Mouse (Mus musculus): Measurements from ENCODE around the gene Tmem95. TPM values are rescaled to one million over a fixed set of nuclear protein-coding genes. Genes with fewer than 3 reads are reported as not detected.

The Tmem95 gene
- total RNA-seq (2012; rRNA removed) (not detected in 2 replicates), total RNA-seq (2014; rRNA removed) (not detected in 2 replicates), polyA plus RNA-seq (2012; ENCODE audit: insufficient read length, low read depth) (not detected in 2 replicates)

GRCm38 (mm10) chr11:69877878-69878277 lies at the start of gene Tmem95:
Gene Tmem95 (minus strand): TSS chr11:69878018.
- H3K9me3 ChIP-seq (replicated peaks; ENCODE audit: low read length): no peaks in the 10 kb centered on the region
- dilution Hi-C loops (cut with MboI; ENCODE audit: extremely low pct_ligation_motif_present, extremely low pct_unique_long_range_greater_than_20kb, low sequenced_read_pairs): no loop called here
- H3K27ac ChIP-seq (ENCODE audit: insufficient read depth, low read depth): no peak within 1 kb of the TSS
- in situ Hi-C loops (cut with MboI; ENCODE audit: low pct_ligation_motif_present, low pct_unique_long_range_greater_than_20kb, low sequenced_read_pairs): loop anchor here (5.0 kb wide), 2 partner anchors 76 to 196 kb away; partner anchors contain the start of genes Fgf11 and Senp3
- no peak for DNase-seq (ENCODE audit: extremely low read depth)
- no peak within 1 kb of the TSS for H3K4me3 ChIP-seq (replicated peaks in 1 of 3; ENCODE audit: low read depth in 2 of 3, low read length in 2 of 3, poor library complexity in 1 of 3)
- TF ChIP-seq USF2 (conservative IDR thresholded peaks at IDR 0.05; ENCODE audit: low read depth, low read length) (no peak), POLR2A (IDR thresholded peaks at IDR 0.05; ENCODE audit: low read depth, low read length) (no peak)
- no peaks in the 10 kb centered on the region for H3K27me3 ChIP-seq (replicated peaks)
- no peak within 1 kb of the TSS for H3K9ac ChIP-seq (ENCODE audit: insufficient read depth, low read depth)
- no peak within 1 kb of the TSS for H3K4me2 ChIP-seq (ENCODE audit: insufficient read depth, low read depth, poor library complexity, severe bottlenecking)
- peaks cover 0 to 28% of the 10 kb centered on the region in 2 experiments for H3K36me3 ChIP-seq (replicated peaks in 1 of 2; ENCODE audit: control insufficient read depth in 1 of 2, insufficient read depth in 1 of 2, low read length in 1 of 2)
- peaks cover 21 to 71% of the 10 kb centered on the region in 2 experiments for H3K4me1 ChIP-seq (ENCODE audit: control insufficient read depth in 1 of 2, insufficient read depth in 2 of 2)
- no peaks in the 10 kb centered on the region for H3K79me2 ChIP-seq (replicated peaks; ENCODE audit: control insufficient read depth, extremely low read depth, insufficient read depth, poor library complexity, severe bottlenecking)

GRCm38 (mm10) chr11:69927501-69927900 lies 49.7 kb upstream of the Tmem95 start:
- dilution Hi-C loops (cut with MboI; ENCODE audit: extremely low pct_ligation_motif_present, extremely low pct_unique_long_range_greater_than_20kb, low sequenced_read_pairs) (no loop called here), in situ Hi-C loops (cut with MboI; ENCODE audit: low pct_ligation_motif_present, low pct_unique_long_range_greater_than_20kb, low sequenced_read_pairs) (no loop called here)
- H3K27me3 ChIP-seq (replicated peaks): no peaks in the 10 kb centered on the region
- DNase-seq (ENCODE audit: extremely low read depth): no peak
- no peaks in the 10 kb centered on the region for H3K36me3 ChIP-seq (replicated peaks in 1 of 2; ENCODE audit: control insufficient read depth in 1 of 2, insufficient read depth in 1 of 2, low read length in 1 of 2)
- H3K4me2 ChIP-seq (ENCODE audit: insufficient read depth, low read depth, poor library complexity, severe bottlenecking): no peak overlapping the region
- no peak overlapping the region for H3K4me3 ChIP-seq (replicated peaks in 1 of 3; ENCODE audit: low read depth in 2 of 3, low read length in 2 of 3, poor library complexity in 1 of 3)
- no peaks in the 10 kb centered on the region for H3K79me2 ChIP-seq (replicated peaks; ENCODE audit: control insufficient read depth, extremely low read depth, insufficient read depth, poor library complexity, severe bottlenecking)
- H3K9me3 ChIP-seq (replicated peaks; ENCODE audit: low read length): no peaks in the 10 kb centered on the region
- TF ChIP-seq NRF1 (IDR thresholded peaks at IDR 0.05; ENCODE audit: low read depth, low read length) (no peak), MAFK (IDR thresholded peaks at IDR 0.05; ENCODE audit: insufficient replicate concordance, low read length) (no peak), GABPA (IDR thresholded peaks at IDR 0.05; ENCODE audit: insufficient replicate concordance, low read depth, low read length) (no peak), JUN (IDR thresholded peaks at IDR 0.05; ENCODE audit: insufficient read depth, low read depth, low read length) (no peak), MAZ (IDR thresholded peaks at IDR 0.05; ENCODE audit: low read depth, low read length) (no peak), RAD21 (IDR thresholded peaks at IDR 0.05; ENCODE audit: low read depth, low read length) (no peak), CTCF (conservative IDR thresholded peaks at IDR 0.05 in 1 of 2, IDR thresholded peaks at IDR 0.05 in 1 of 2; ENCODE audit: low read depth in 2 of 2, low read length in 2 of 2) (peak in 1 of 2 experiments; percentile 20; a peak in 2 of 4 replicates)
- H3K4me1 ChIP-seq (ENCODE audit: control insufficient read depth in 1 of 2, insufficient read depth in 2 of 2): peaks cover 9 to 33% of the 10 kb centered on the region in 2 experiments; a peak in 3 of 4 replicates
- no peak overlapping the region for H3K27ac ChIP-seq (ENCODE audit: insufficient read depth, low read depth)
- no peak overlapping the region for H3K9ac ChIP-seq (ENCODE audit: insufficient read depth, low read depth)

GRCm38 (mm10) chr11:69922796-69923195 lies 45.0 kb upstream of the Tmem95 start:
- Histone ChIP-seq H3K9me3 (replicated peaks; ENCODE audit: low read length) (no peaks in the 10 kb centered on the region), H3K4me3 (replicated peaks in 1 of 3; ENCODE audit: low read depth in 2 of 3, low read length in 2 of 3, poor library complexity in 1 of 3) (peak overlapping the region in 2 of 3 experiments; percentile 47 to 95), H3K27me3 (replicated peaks) (no peaks in the 10 kb centered on the region), H3K36me3 (replicated peaks in 1 of 2; ENCODE audit: control insufficient read depth in 1 of 2, insufficient read depth in 1 of 2, low read length in 1 of 2) (peaks cover 13 to 18% of the 10 kb centered on the region in 2 experiments), H3K79me2 (replicated peaks; ENCODE audit: control insufficient read depth, extremely low read depth, insufficient read depth, poor library complexity, severe bottlenecking) (peaks cover 32% of the 10 kb centered on the region), H3K9ac (ENCODE audit: insufficient read depth, low read depth) (peak overlapping the region; percentile 88), H3K27ac (ENCODE audit: insufficient read depth, low read depth) (no peak overlapping the region), H3K4me2 (ENCODE audit: insufficient read depth, low read depth, poor library complexity, severe bottlenecking) (peak overlapping the region; percentile 63), H3K4me1 (ENCODE audit: control insufficient read depth in 1 of 2, insufficient read depth in 2 of 2) (peaks cover 7 to 27% of the 10 kb centered on the region in 2 experiments)
- dilution Hi-C loops (cut with MboI; ENCODE audit: extremely low pct_ligation_motif_present, extremely low pct_unique_long_range_greater_than_20kb, low sequenced_read_pairs): no loop called here
- TF ChIP-seq MAFK (IDR thresholded peaks at IDR 0.05; ENCODE audit: insufficient replicate concordance, low read length): peak; percentile 74; the same call in 1 of the 2 replicates
- no peak for TF ChIP-seq BHLHE40 (IDR thresholded peaks at IDR 0.05; ENCODE audit: low read depth, low read length)
- DNase-seq (ENCODE audit: extremely low read depth): no peak
- in situ Hi-C loops (cut with MboI; ENCODE audit: low pct_ligation_motif_present, low pct_unique_long_range_greater_than_20kb, low sequenced_read_pairs): no loop called here

All from CH12.LX (cell line).